Mouse (Mus musculus) megakaryocyte-erythroid progenitor cell, adult 5 weeks (primary cell): ENCODE data around the gene Olfr1062. TPM values are rescaled to one million over a fixed set of nuclear protein-coding genes. Genes with fewer than 3 reads are reported as not detected.

Experiments used
- polyA plus RNA-seq: library from polyadenylated mRNA; stranded (reverse); fragments of >175 nt; gene quantifications from 2 replicates; pipeline ENCODE4 v1.2.3, GENCODE M21; 2012

Gene Olfr1062
- not detected in 2 replicates for polyA plus RNA-seq

GRCm38 (mm10) chr2:86426649-86427048, at the start of gene Olfr1062:
Gene Olfr1062, minus strand, starts transcription at chr2:86426749.

GRCm38 (mm10) chr2:86456169-86456568, 29.6 kb upstream of the Olfr1062 start, which contains the start of gene Olfr1066:
Gene Olfr1066, minus strand, starts transcription at chr2:86456269.

GRCm38 (mm10) chr2:86450491-86450890, 23.9 kb upstream of the Olfr1062 start, which contains the start of gene Olfr1065:
Gene Olfr1065, minus strand, starts transcription at chr2:86450591.

GRCm38 (mm10) chr2:86413950-86414349, 12.6 kb downstream of the Olfr1062 start, which contains the start of gene Olfr1061:
Gene Olfr1061, minus strand, starts transcription at chr2:86414050.

GRCm38 (mm10) chr2:86388461-86388860, 38.1 kb downstream of the Olfr1062 start, which contains the start of gene Olfr1058:
Gene Olfr1058, minus strand, starts transcription at chr2:86388561.

GRCm38 (mm10) chr2:86378293-86378692, 48.3 kb downstream of the Olfr1062 start, which contains the start of gene Olfr1057:
Gene Olfr1057, minus strand, starts transcription at chr2:86378393.

Other genes starting within 250 kb of the Olfr1062 start
- not detected in 2 replicates for gene Olfr1044, start 248.9 kb downstream of the Olfr1062 start, polyA plus RNA-seq
- gene Olfr52, start 241.1 kb downstream of the Olfr1062 start, polyA plus RNA-seq = not detected in 2 replicates
- not detected in 2 replicates for gene Olfr1045, start 223.7 kb downstream of the Olfr1062 start, polyA plus RNA-seq
- gene Olfr1046, start 207.4 kb downstream of the Olfr1062 start, polyA plus RNA-seq = not detected in 2 replicates
- gene Olfr1047, start 195.3 kb downstream of the Olfr1062 start, polyA plus RNA-seq = not detected in 2 replicates
- gene Olfr1048, start 186.5 kb downstream of the Olfr1062 start, polyA plus RNA-seq = not detected in 2 replicates
- not detected in 2 replicates for gene Olfr1049, start 168.4 kb downstream of the Olfr1062 start, polyA plus RNA-seq
- not detected in 2 replicates for gene Olfr1051, start 147.7 kb downstream of the Olfr1062 start, polyA plus RNA-seq
- not detected in 2 replicates for gene Olfr1052, start 134.3 kb downstream of the Olfr1062 start, polyA plus RNA-seq
- gene Olfr1053, start 111.5 kb downstream of the Olfr1062 start, polyA plus RNA-seq = not detected in 2 replicates
- not detected in 2 replicates for gene Olfr1054, start 91.3 kb downstream of the Olfr1062 start, polyA plus RNA-seq
- not detected in 2 replicates for gene Olfr1055, start 76.5 kb downstream of the Olfr1062 start, polyA plus RNA-seq
- not detected in 2 replicates for gene Olfr1056, start 64.3 kb downstream of the Olfr1062 start, polyA plus RNA-seq
- gene Olfr1057, start 48.4 kb downstream of the Olfr1062 start, polyA plus RNA-seq = not detected in 2 replicates
- not detected in 2 replicates for gene Olfr1058, start 38.2 kb downstream of the Olfr1062 start, polyA plus RNA-seq
- not detected in 2 replicates for gene Olfr1061, start 12.7 kb downstream of the Olfr1062 start, polyA plus RNA-seq
- not detected in 2 replicates for gene Olfr1065, start 23.8 kb upstream of the Olfr1062 start, polyA plus RNA-seq
- not detected in 2 replicates for gene Olfr1066, start 29.5 kb upstream of the Olfr1062 start, polyA plus RNA-seq
- gene Olfr228, start 60.6 kb upstream of the Olfr1062 start, polyA plus RNA-seq = not detected in 2 replicates
- not detected in 2 replicates for gene Olfr1076, start 81.7 kb upstream of the Olfr1062 start, polyA plus RNA-seq
- not detected in 2 replicates for gene Olfr1079, start 115.7 kb upstream of the Olfr1062 start, polyA plus RNA-seq
- gene Olfr1080, start 131.5 kb upstream of the Olfr1062 start, polyA plus RNA-seq = not detected in 2 replicates
- gene Olfr1082, start 172.2 kb upstream of the Olfr1062 start, polyA plus RNA-seq = not detected in 2 replicates
- gene Olfr1084, start 213.0 kb upstream of the Olfr1062 start, polyA plus RNA-seq = not detected in 2 replicates
- not detected in 2 replicates for gene Olfr1085, start 235.3 kb upstream of the Olfr1062 start, polyA plus RNA-seq